Mouse (Mus musculus) kidney, adult 2 months (tissue): ENCODE results near the gene Ttc28.

Experiments
- CTCF ChIP-seq: fragments of 200-500 bp; conservative IDR thresholded peaks from 2 replicates; pipeline ENCODE4 v1.5.1; 2011; ENCODE audit warnings: low read depth, mild to moderate bottlenecking, control low read depth, low read length, moderate library complexity, mixed read lengths; ENCODE audit not compliant: insufficient read depth, insufficient read length
- POLR2A ChIP-seq: fragments of 200-500 bp; IDR thresholded peaks from one replicate; pipeline ENCODE4 v1.6.1; 2011; ENCODE audit warnings: low read depth, low read length, control low read depth

- no peak for TF ChIP-seq CTCF
- TF ChIP-seq POLR2A: no peak
Observed at GRCm38 (mm10) chr5:111133754-111134153, 254.2 kb downstream of the Ttc28 start.
